Mouse (Mus musculus) left cerebral cortex, adult 11 months (tissue): ENCODE data around the gene Htr5b.
A peak's percentile ranks its signal among the peaks of the same experiment; 100 is the strongest.

ENCODE experiments used
- DNase-seq: peaks from one replicate; pipeline ENCODE4 v3.0.0; 2022; ENCODE audit warnings: low spot score

The Htr5b gene

GRCm38 (mm10) chr1:121528399-121528720 is at the start of gene Htr5b:
Gene Htr5b, minus strand, starts transcription at chr1:121528465.
- DNase-seq = no peak

- no peak for DNase-seq
Observed at GRCm38 (mm10) chr1:121577491-121577890, 49.2 kb upstream of the Htr5b start.

GRCm38 (mm10) chr1:121570522-121570921 is 42.3 kb upstream of the Htr5b start:
- no peak for DNase-seq

GRCm38 (mm10) chr1:121567521-121568489 is 39.5 kb upstream of the Htr5b start, which contains the start of gene Ddx18:
Gene Ddx18, minus strand, starts transcription at chr1:121567989.
- peak; percentile 89 for DNase-seq

GRCm38 (mm10) chr1:121557861-121558260 is 29.6 kb upstream of the Htr5b start:
- DNase-seq = no peak

- DNase-seq = no peak
Observed at GRCm38 (mm10) chr1:121551457-121551835, 23.2 kb upstream of the Htr5b start.

GRCm38 (mm10) chr1:121550801-121551456 is 22.7 kb upstream of the Htr5b start:
- no peak for DNase-seq

- DNase-seq = no peak
Observed at GRCm38 (mm10) chr1:121549456-121549855, 21.2 kb upstream of the Htr5b start.

- DNase-seq = no peak
Observed at GRCm38 (mm10) chr1:121548667-121549066, 20.4 kb upstream of the Htr5b start.

- DNase-seq = no peak
Observed at GRCm38 (mm10) chr1:121546844-121547243, 18.6 kb upstream of the Htr5b start.

- no peak for DNase-seq
Observed at GRCm38 (mm10) chr1:121540361-121540760, 12.1 kb upstream of the Htr5b start.

GRCm38 (mm10) chr1:121531439-121531838 is 3.2 kb upstream of the Htr5b start:
- DNase-seq = no peak

- DNase-seq = no peak
Observed at GRCm38 (mm10) chr1:121529286-121529685, 1.0 kb upstream of the Htr5b start.

GRCm38 (mm10) chr1:121527600-121528398 is 466 bp downstream of the Htr5b start:
- DNase-seq = no peak

- DNase-seq = no peak
Observed at GRCm38 (mm10) chr1:121527061-121527460, 1.2 kb downstream of the Htr5b start.

GRCm38 (mm10) chr1:121518609-121519008 is 9.7 kb downstream of the Htr5b start:
- no peak for DNase-seq

- no peak for DNase-seq
Observed at GRCm38 (mm10) chr1:121511966-121512365, 16.3 kb downstream of the Htr5b start.

- DNase-seq = no peak
Observed at GRCm38 (mm10) chr1:121511186-121511585, 17.1 kb downstream of the Htr5b start.

- DNase-seq = no peak
Observed at GRCm38 (mm10) chr1:121510420-121511140, 17.7 kb downstream of the Htr5b start.

GRCm38 (mm10) chr1:121508729-121509128 is 19.5 kb downstream of the Htr5b start:
- DNase-seq = no peak

- no peak for DNase-seq
Observed at GRCm38 (mm10) chr1:121497093-121497492, 31.2 kb downstream of the Htr5b start.

- DNase-seq = no peak
Observed at GRCm38 (mm10) chr1:121490241-121490640, 38.0 kb downstream of the Htr5b start.
